Mouse (Mus musculus) liver, adult 2 months (tissue): ENCODE results near the gene Apobec1. TPM values are rescaled to one million over a fixed set of nuclear protein-coding genes. Genes with fewer than 3 reads are reported as not detected.
"Not testable (repeated sequence)": the region's sequence is repeated elsewhere in the genome, so short reads cannot be mapped to it uniquely, and the experiment has no call there.

Experiments used
- DNase-seq: peaks from one replicate; pipeline ENCODE4 v3.0.0-alpha.2; 2011; ENCODE audit warnings: low read depth, low spot score; ENCODE audit errors: extremely low read depth
- H3K27ac ChIP-seq: fragments of 200-500 bp; replicated peaks from 2 replicates; pipeline ENCODE4 v1.5.1; 2012; ENCODE audit warnings: low read depth, mild to moderate bottlenecking, control low read depth, inconsistent platforms, low read length; ENCODE audit not compliant: insufficient read depth
- H3K27me3 ChIP-seq: fragments of 200-500 bp; 2 replicates; pipeline ENCODE4 v1.6.1; 2012; ENCODE audit warnings: mild to moderate bottlenecking, moderate library complexity, low read length, inconsistent platforms; ENCODE audit not compliant: control insufficient read depth, insufficient read depth
- H3K36me3 ChIP-seq: fragments of 200-500 bp; 2 replicates; pipeline ENCODE4 v1.6.1; 2012; ENCODE audit warnings: low read length, inconsistent platforms; ENCODE audit not compliant: control insufficient read depth, insufficient read depth
- H3K4me1 ChIP-seq: fragments of 200-500 bp; 2 replicates; pipeline ENCODE4 v1.6.1; 2011; ENCODE audit warnings: low read length; ENCODE audit not compliant: control insufficient read depth, insufficient read depth
- H3K4me3 ChIP-seq: fragments of 200-500 bp; 2 replicates; pipeline ENCODE4 v1.5.1; 2011; ENCODE audit warnings: low read depth, mild to moderate bottlenecking, control low read depth, low read length, moderate library complexity; ENCODE audit not compliant: insufficient read depth
- H3K79me2 ChIP-seq: fragments of 200-500 bp; 2 replicates; pipeline ENCODE4 v1.6.1; 2012; ENCODE audit warnings: inconsistent platforms, mild to moderate bottlenecking, low read length, moderate library complexity; ENCODE audit not compliant: control insufficient read depth, insufficient read depth
- H3K9ac ChIP-seq: fragments of 200-500 bp; 2 replicates; pipeline ENCODE4 v1.6.1; 2012; ENCODE audit warnings: low read depth, mild to moderate bottlenecking, control low read depth, inconsistent platforms, low read length
- CTCF ChIP-seq: fragments of 200-500 bp; IDR thresholded peaks from 2 replicates; pipeline ENCODE4 v1.5.1; 2011; ENCODE audit warnings: low read depth, low read length, control low read depth
- POLR2A ChIP-seq: fragments of 200-500 bp; IDR thresholded peaks from 2 replicates; pipeline ENCODE4 v1.6.1; 2011; ENCODE audit warnings: low read length, control low read depth; ENCODE audit not compliant: insufficient read depth; ENCODE audit errors: extremely low read depth
- WGBS: fragments of 180-500 bp; shearing (Covaris S2); methylation state at CpG from one replicate; pipeline ENCODE4 v1.1.7; 2018; 5-methylcytosine and 5-hydroxymethylcytosine counted together
- polyA plus RNA-seq: library from polyadenylated mRNA; depleted of rRNA; stranded (reverse); fragments of >200 nt; gene quantifications from 2 replicates; pipeline ENCODE4 v1.2.3, GENCODE M21; 2012
- total RNA-seq: library from RNA; depleted of rRNA; stranded (reverse); fragments of >200 nt; gene quantifications from 2 replicates; pipeline ENCODE4 v1.2.3, GENCODE M21; 2014

Gene Apobec1
- total and polyA plus RNA-seq, 2 experiments: 17.3 to 18.2 TPM

- H3K9ac ChIP-seq: no peak overlapping the region
- H3K4me3 ChIP-seq: no peak overlapping the region
- no peaks in the 10 kb centered on the region for H3K27me3 ChIP-seq
- H3K79me2 ChIP-seq: no peaks in the 10 kb centered on the region
- DNase-seq: no peak
- no peaks in the 10 kb centered on the region for H3K36me3 ChIP-seq
- H3K27ac ChIP-seq: no peak overlapping the region
- H3K4me1 ChIP-seq: no peaks in the 10 kb centered on the region
- WGBS: 83% methylated on average over 6 of the region's 6 CpGs
- TF ChIP-seq CTCF: no peak
- TF ChIP-seq POLR2A: no peak
These were observed 48.1 kb downstream of the Apobec1 start for GRCm38 (mm10) chr6:122554102-122554501.

GRCm38 (mm10) chr6:122553606-122554005 is 48.6 kb downstream of the Apobec1 start, which contains the start of gene Aicda:
Aicda (plus strand) TSS chr6:122553801.
- no peak for DNase-seq
- WGBS: 54% methylated on average over 9 of the region's 9 CpGs
- Histone ChIP-seq H3K36me3 (no peaks in the 10 kb centered on the region), H3K4me3 (no peak within 1 kb of the TSS), H3K27ac (no peak within 1 kb of the TSS), H3K4me1 (no peaks in the 10 kb centered on the region), H3K27me3 (no peaks in the 10 kb centered on the region), H3K9ac (no peak within 1 kb of the TSS), H3K79me2 (no peaks in the 10 kb centered on the region)
- TF ChIP-seq CTCF: no peak
- TF ChIP-seq POLR2A: no peak

GRCm38 (mm10) chr6:122545948-122546347 is 56.3 kb downstream of the Apobec1 start:
- Histone ChIP-seq H3K4me1 (no peaks in the 10 kb centered on the region), H3K27me3 (no peaks in the 10 kb centered on the region), H3K36me3 (no peaks in the 10 kb centered on the region), H3K79me2 (no peaks in the 10 kb centered on the region), H3K4me3 (no peak overlapping the region), H3K27ac (no peak overlapping the region), H3K9ac (no peak overlapping the region)
- WGBS: 84% methylated on average over 10 of the region's 10 CpGs
- DNase-seq: no peak
- no peak for TF ChIP-seq POLR2A
- no peak for TF ChIP-seq CTCF

- no peaks in the 10 kb centered on the region for H3K79me2 ChIP-seq
- TF ChIP-seq CTCF (no peak), POLR2A (no peak)
- no peak overlapping the region for H3K4me3 ChIP-seq
- no peak for DNase-seq
- H3K27ac ChIP-seq: no peak overlapping the region
- H3K27me3 ChIP-seq: no peaks in the 10 kb centered on the region
- WGBS: 74% methylated on average over 9 of the region's 9 CpGs
- H3K36me3 ChIP-seq: no peaks in the 10 kb centered on the region
- no peak overlapping the region for H3K9ac ChIP-seq
- H3K4me1 ChIP-seq: no peaks in the 10 kb centered on the region
These were observed 56.9 kb downstream of the Apobec1 start for GRCm38 (mm10) chr6:122545289-122545882.

- DNase-seq: no peak
- no peaks in the 10 kb centered on the region for H3K79me2 ChIP-seq
- H3K4me1 ChIP-seq: no peaks in the 10 kb centered on the region
- WGBS: 93% methylated on average over 1 of the region's 1 CpGs
- no peak for TF ChIP-seq POLR2A
- no peak for TF ChIP-seq CTCF
- no peaks in the 10 kb centered on the region for H3K36me3 ChIP-seq
- H3K4me3 ChIP-seq: no peak overlapping the region
- no peaks in the 10 kb centered on the region for H3K27me3 ChIP-seq
- no peak overlapping the region for H3K27ac ChIP-seq
- H3K9ac ChIP-seq: no peak overlapping the region
These were observed 57.6 kb downstream of the Apobec1 start for GRCm38 (mm10) chr6:122544672-122545071.

GRCm38 (mm10) chr6:122543574-122543973 is 58.7 kb downstream of the Apobec1 start:
- Histone ChIP-seq H3K36me3 (no peaks in the 10 kb centered on the region), H3K9ac (no peak overlapping the region), H3K27me3 (no peaks in the 10 kb centered on the region), H3K27ac (no peak overlapping the region), H3K4me1 (no peaks in the 10 kb centered on the region), H3K4me3 (no peak overlapping the region), H3K79me2 (no peaks in the 10 kb centered on the region)
- no peak for DNase-seq
- TF ChIP-seq CTCF (no peak), POLR2A (no peak)
- WGBS: 86% methylated on average over 5 of the region's 5 CpGs

GRCm38 (mm10) chr6:122542459-122542858 is 59.8 kb downstream of the Apobec1 start:
- WGBS: 77% methylated on average over 5 of the region's 5 CpGs

More at GRCm38 (mm10) chr6:122542459-122542858, 59.8 kb downstream of the Apobec1 start:
- not testable (repeated sequence) for H3K36me3 ChIP-seq, H3K9ac ChIP-seq, H3K27ac ChIP-seq, H3K79me2 ChIP-seq, H3K27me3 ChIP-seq, H3K4me1 ChIP-seq, DNase-seq, H3K4me3 ChIP-seq
